Mouse (Mus musculus) myocyte (in vitro differentiated cells): ENCODE data around the gene Igf2bp3. TPM values are rescaled to one million over a fixed set of nuclear protein-coding genes. Genes with fewer than 3 reads are reported as not detected.

Source experiments
- H3K27me3 ChIP-seq: one replicate; pipeline ENCODE4 v1.6.1; 2011; ENCODE audit not compliant: control insufficient read depth, insufficient read depth, insufficient read length
- H3K36me3 ChIP-seq: one replicate; pipeline ENCODE4 v1.6.1; 2011; ENCODE audit not compliant: control insufficient read depth, insufficient read depth
- H3K4me2 ChIP-seq: one replicate; pipeline ENCODE4 v1.6.1; 2011; ENCODE audit warnings: low read depth, control low read depth
- H3K4me3 ChIP-seq: one replicate; pipeline ENCODE4 v1.5.1; 2011; ENCODE audit warnings: mild to moderate bottlenecking, control low read depth, moderate library complexity
- H3K79me2 ChIP-seq: one replicate; pipeline ENCODE4 v1.6.1; 2011; ENCODE audit not compliant: control insufficient read depth, insufficient read depth
- H3ac ChIP-seq: one replicate; pipeline ENCODE4 v1.6.1; 2011; ENCODE audit not compliant: control insufficient read depth, insufficient read length
- CEBPB ChIP-seq: IDR thresholded peaks from 2 replicates; pipeline ENCODE4 v1.6.1; 2011; ENCODE audit warnings: mild to moderate bottlenecking, moderate library complexity; ENCODE audit not compliant: poor library complexity, insufficient read depth, severe bottlenecking
- E2F4 ChIP-seq: IDR thresholded peaks from one replicate; pipeline ENCODE4 v1.6.1; 2011; ENCODE audit warnings: mild to moderate bottlenecking, control low read depth, moderate library complexity; ENCODE audit not compliant: insufficient read depth
- MAX ChIP-seq: IDR thresholded peaks from one replicate; pipeline ENCODE4 v1.6.1; 2011; ENCODE audit warnings: low read depth, mild to moderate bottlenecking, control low read depth
- MYOD1 ChIP-seq, 3 experiments: IDR thresholded peaks; one replicate each; pipeline ENCODE4 v1.6.1; 2011; ENCODE audit warnings: control low read depth in 2 of 3, low read depth in 2 of 3, mild to moderate bottlenecking in 2 of 3, moderate library complexity in 1 of 3; ENCODE audit not compliant: insufficient read length in 2 of 3, control insufficient read depth in 1 of 3
- MYOG ChIP-seq, 3 experiments: IDR thresholded peaks; one replicate each; pipeline ENCODE4 v1.6.1; 2011; ENCODE audit warnings: control low read depth in 2 of 3, low read depth in 2 of 3, mild to moderate bottlenecking in 2 of 3; ENCODE audit not compliant: insufficient read length in 2 of 3, control insufficient read depth in 1 of 3, insufficient read depth in 1 of 3
- POLR2A ChIP-seq: IDR thresholded peaks from one replicate; pipeline ENCODE4 v1.6.1; 2011; ENCODE audit warnings: low read depth, mild to moderate bottlenecking, control low read depth, moderate library complexity; ENCODE audit not compliant: insufficient read length
- POLR2AphosphoS2 ChIP-seq: IDR thresholded peaks from one replicate; pipeline ENCODE4 v1.6.1; 2011; ENCODE audit warnings: low read depth, control low read depth; ENCODE audit not compliant: insufficient read length
- REST ChIP-seq: IDR thresholded peaks from one replicate; pipeline ENCODE4 v1.6.1; 2011; ENCODE audit warnings: mild to moderate bottlenecking, control low read depth, moderate library complexity; ENCODE audit not compliant: insufficient read depth, insufficient read length
- SRF ChIP-seq: IDR thresholded peaks from one replicate; pipeline ENCODE4 v1.6.1; 2011; ENCODE audit warnings: low read depth; ENCODE audit not compliant: control insufficient read depth, insufficient read length
- TCF12 ChIP-seq: IDR thresholded peaks from one replicate; pipeline ENCODE4 v1.6.1; 2011; ENCODE audit warnings: mild to moderate bottlenecking, control low read depth; ENCODE audit not compliant: poor library complexity, insufficient read depth, severe bottlenecking
- TCF3 ChIP-seq: IDR thresholded peaks from one replicate; pipeline ENCODE4 v1.6.1; 2011; ENCODE audit warnings: low read depth, control low read depth; ENCODE audit not compliant: insufficient read length
- USF1 ChIP-seq: IDR thresholded peaks from one replicate; pipeline ENCODE4 v1.6.1; 2011; ENCODE audit warnings: low read depth, mild to moderate bottlenecking, control low read depth, moderate library complexity
- polyA plus RNA-seq: library from polyadenylated mRNA; unstranded; fragments of >200 nt; fragmentation: generic; extraction: Trizol; gene quantifications from one replicate; pipeline ENCODE4 v1.2.1, GENCODE M21; 2012; ENCODE audit warnings: missing spikeins

Igf2bp3 gene
- polyA plus RNA-seq, 1 experiment = 0.26 TPM

DNA sequence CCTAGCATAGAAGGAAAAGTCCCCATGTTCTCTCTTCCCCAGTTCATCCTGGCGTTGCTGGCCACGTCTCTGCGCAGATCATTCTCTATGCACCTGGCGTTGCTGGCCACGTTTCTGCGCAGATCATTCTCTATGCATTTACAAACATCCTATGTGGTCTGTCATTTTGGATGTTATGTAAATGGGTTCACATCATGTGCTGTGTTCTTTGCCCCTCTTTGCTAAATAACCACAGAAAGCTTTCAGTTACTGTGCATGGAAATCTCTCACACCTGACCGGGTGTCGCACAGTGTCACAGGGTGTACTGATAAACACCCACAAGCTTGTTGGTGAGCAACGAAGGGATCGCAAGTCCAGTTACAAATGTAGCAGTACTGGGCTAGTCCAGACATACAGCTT is 166.4 kb downstream of the Igf2bp3 start:
- Histone ChIP-seq H3K4me3 (no peak overlapping the region), H3K36me3 (no peaks in the 10 kb centered on the region), H3K27me3 (no peaks in the 10 kb centered on the region), H3ac (no peak overlapping the region), H3K79me2 (no peaks in the 10 kb centered on the region), H3K4me2 (no peak overlapping the region)
- TF ChIP-seq TCF3 = no peak
- no peak for TF ChIP-seq CEBPB

DNA sequence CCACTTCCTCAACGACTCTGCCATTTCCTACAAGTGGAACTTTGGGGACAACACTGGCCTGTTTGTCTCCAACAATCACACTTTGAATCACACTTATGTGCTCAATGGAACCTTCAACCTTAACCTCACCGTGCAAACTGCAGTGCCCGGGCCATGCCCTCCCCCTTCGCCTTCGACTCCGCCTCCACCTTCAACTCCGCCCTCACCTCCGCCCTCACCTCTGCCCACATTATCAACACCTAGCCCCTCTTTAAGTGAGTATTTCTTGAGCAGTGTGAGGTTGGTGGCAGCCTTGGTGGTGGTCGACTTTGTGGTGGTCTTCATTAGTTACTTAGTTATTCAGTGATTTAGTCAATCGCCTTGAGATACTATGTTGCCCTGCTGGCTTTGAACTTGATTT is 166.9 kb downstream of the Igf2bp3 start:
- Histone ChIP-seq H3K27me3 (no peaks in the 10 kb centered on the region), H3ac (no peak overlapping the region), H3K4me3 (no peak overlapping the region), H3K4me2 (no peak overlapping the region), H3K36me3 (no peaks in the 10 kb centered on the region), H3K79me2 (no peaks in the 10 kb centered on the region)
- TF ChIP-seq CEBPB (no peak), E2F4 (no peak), POLR2AphosphoS2 (no peak), MAX (no peak), USF1 (no peak), MYOG (IDR thresholded peaks at IDR 0.05; ENCODE audit: control insufficient read depth in 1 of 3, insufficient read depth in 1 of 3, insufficient read length in 2 of 3, low read depth in 2 of 3) (no peak), POLR2A (no peak), TCF12 (no peak), MYOD1 (IDR thresholded peaks at IDR 0.05; ENCODE audit: control insufficient read depth in 1 of 3, insufficient read length in 2 of 3, low read depth in 2 of 3) (no peak), SRF (no peak), REST (no peak), TCF3 (no peak)

DNA sequence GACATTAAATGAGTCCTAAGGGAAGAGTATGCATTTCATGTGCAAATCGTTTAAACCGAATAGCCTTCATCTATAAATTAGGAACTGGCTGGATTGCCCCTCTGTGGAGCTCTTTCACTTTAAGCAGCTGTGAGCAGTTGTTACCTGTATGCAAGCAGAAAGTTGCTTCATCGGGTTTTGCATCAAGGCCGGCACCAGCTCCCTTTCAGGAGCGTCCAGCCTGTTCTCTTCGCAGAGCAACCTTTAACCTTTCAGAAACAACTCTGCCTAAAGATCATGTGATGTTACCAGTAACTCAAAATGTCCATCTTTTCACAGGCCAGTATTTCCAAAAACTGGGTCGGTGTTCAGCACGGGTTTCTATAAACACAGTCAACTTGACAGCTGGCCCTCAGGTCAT is 167.8 kb downstream of the Igf2bp3 start:
- H3ac ChIP-seq = no peak overlapping the region
- H3K79me2 ChIP-seq = no peaks in the 10 kb centered on the region
- no peaks in the 10 kb centered on the region for H3K27me3 ChIP-seq
- no peak overlapping the region for H3K4me2 ChIP-seq
- no peak overlapping the region for H3K4me3 ChIP-seq
- H3K36me3 ChIP-seq = no peaks in the 10 kb centered on the region
- TF ChIP-seq REST = no peak
- TF ChIP-seq USF1 = no peak
- TF ChIP-seq POLR2AphosphoS2 = no peak
- no peak for TF ChIP-seq TCF12

DNA sequence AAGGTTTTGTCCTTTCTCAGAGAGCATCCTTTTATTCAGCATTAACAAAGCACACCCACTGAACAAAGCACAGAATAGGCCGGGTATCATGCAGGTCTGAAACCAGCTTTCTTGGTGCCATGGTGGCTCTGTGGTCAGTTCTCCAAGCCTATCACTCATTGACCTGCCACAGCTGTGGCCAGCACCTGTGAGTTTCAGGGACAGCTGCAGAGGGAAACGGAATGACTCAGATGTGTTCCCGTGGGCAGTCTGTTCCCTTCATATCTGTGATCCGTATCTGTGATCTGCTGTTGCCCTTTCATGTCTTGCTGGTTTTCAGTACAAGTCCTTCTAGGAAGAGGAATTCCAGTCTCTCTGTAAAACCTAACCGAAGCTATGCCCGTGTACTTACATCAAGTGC is 168.3 kb downstream of the Igf2bp3 start:
- Histone ChIP-seq H3K27me3 (no peaks in the 10 kb centered on the region), H3K36me3 (no peaks in the 10 kb centered on the region), H3K4me3 (no peak overlapping the region), H3K4me2 (peak overlapping the region; percentile 18), H3ac (no peak overlapping the region), H3K79me2 (no peaks in the 10 kb centered on the region)
- no peak for TF ChIP-seq REST
- TF ChIP-seq TCF12 = peak; percentile 95
- TF ChIP-seq MYOG (IDR thresholded peaks at IDR 0.05; ENCODE audit: control insufficient read depth in 1 of 3, insufficient read depth in 1 of 3, insufficient read length in 2 of 3, low read depth in 2 of 3) = peak in 2 of 3 experiments; percentile 82 to 95
- TF ChIP-seq CEBPB = no peak
- TF ChIP-seq MYOD1 (IDR thresholded peaks at IDR 0.05; ENCODE audit: control insufficient read depth in 1 of 3, insufficient read length in 2 of 3, low read depth in 2 of 3) = peak; percentile 30 to 99 (median 98)
- TF ChIP-seq TCF3 = peak; percentile 94

DNA sequence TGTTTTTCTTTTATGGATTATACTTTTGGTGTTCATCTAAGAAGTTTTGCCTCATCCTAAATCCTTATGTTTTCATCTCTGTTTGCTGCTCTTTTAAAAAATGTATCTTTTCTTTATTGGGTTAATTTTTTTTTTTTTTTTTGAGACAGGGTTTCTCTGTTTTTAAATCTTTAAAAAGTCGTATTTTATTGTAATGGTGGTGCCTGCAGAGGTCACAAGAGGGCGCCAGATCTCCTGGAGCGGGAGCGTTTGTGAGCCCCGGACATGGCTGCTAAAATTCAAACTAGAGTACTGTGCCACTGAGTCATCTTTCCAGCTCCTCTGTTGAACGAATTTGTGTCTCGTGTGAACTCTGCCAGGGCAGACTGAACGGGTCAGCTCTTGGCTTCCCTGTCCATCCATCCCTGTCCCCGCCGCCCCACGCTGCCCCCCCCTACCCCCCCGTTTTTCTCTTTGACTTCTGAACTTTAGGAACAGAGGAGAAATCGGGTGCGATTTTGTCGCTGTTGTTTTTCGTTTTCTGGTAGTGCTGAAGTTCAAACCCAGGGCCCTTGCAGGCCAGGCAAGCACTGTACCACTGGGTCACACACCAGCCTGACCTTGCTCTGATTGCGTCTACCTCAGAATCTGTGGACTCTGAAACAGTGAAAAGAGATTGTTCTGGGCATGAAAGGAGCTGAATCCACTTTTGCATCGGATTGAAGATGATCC is 175.1 kb downstream of the Igf2bp3 start:
- Histone ChIP-seq H3K4me3 (no peak overlapping the region), H3ac (no peak overlapping the region), H3K79me2 (no peaks in the 10 kb centered on the region), H3K4me2 (peak overlapping the region; percentile 42), H3K27me3 (no peaks in the 10 kb centered on the region), H3K36me3 (no peaks in the 10 kb centered on the region)
- TF ChIP-seq MAX (no peak), MYOG (IDR thresholded peaks at IDR 0.05; ENCODE audit: control insufficient read depth in 1 of 3, insufficient read depth in 1 of 3, insufficient read length in 2 of 3, low read depth in 2 of 3) (no peak), REST (no peak), POLR2AphosphoS2 (no peak)
